11 mouse cellular contexts compared by ENCODE assay signal in genomic region chr2:117331634-117332033, GRCm38 (mm10). TPM values are rescaled to one million over a fixed set of nuclear protein-coding genes. Genes with fewer than 3 reads are reported as not detected.
DNase-seq lines count a peak whose midpoint lies in the region; ATAC-seq and TF ChIP-seq lines count a peak whose summit lies in the region.
"Had no signal": no experiment of that assay in that cellular context is flagged by ENCODE, and none has a peak within 500 bp of the region (broad histone marks: within the 10 kb centered on the region; RNA-seq: fewer than 3 reads in every experiment).

No protein-coding gene starts in this region.

- no peaks in the 10 kb centered on the region for H3K9me3 ChIP-seq in forebrain, postnatal 0 days (ENCODE audit: low read length)
- H3K9me3 ChIP-seq in forebrain, embryonic 14.5 days (replicated peaks; ENCODE audit: control insufficient read depth, low read length): no peaks in the 10 kb centered on the region
- no peaks in the 10 kb centered on the region for H3K9me3 ChIP-seq in neural tube, embryonic 11.5 days (ENCODE audit: control insufficient read depth, low read length)
- no peaks in the 10 kb centered on the region for H3K9me3 ChIP-seq in neural tube, embryonic 15.5 days (replicated peaks)
- no peaks in the 10 kb centered on the region for H3K9me3 ChIP-seq in liver, embryonic 14.5 days (ENCODE audit: control insufficient read depth, low read length)

- DNase-seq in forebrain, postnatal 0 days: no peak
- DNase-seq in forebrain, embryonic 14.5 days (ENCODE audit: low spot score): no peak
- DNase-seq in neural tube, embryonic 11.5 days (ENCODE audit: low spot score): peak; percentile 27
- no peak for DNase-seq in liver, embryonic 14.5 days (ENCODE audit: low read depth in 3 of 3, low spot score in 3 of 3)
- peak; percentile 44 to 58 for DNase-seq in thymus, postnatal 36 days
- DNase-seq in right cerebral cortex, postnatal 14 days: no peak
- no peak for DNase-seq in urinary bladder, postnatal 36 days (ENCODE audit: low spot score in 2 of 2)
- DNase-seq: cerebellum, adult 2 months; gastrocnemius, postnatal 10 days; kidney, adult 8-10 months had no signal

- WGBS in forebrain, postnatal 0 days: 54% methylated on average over 5 of the region's 5 CpGs
- 53% methylated on average over 5 of the region's 5 CpGs for WGBS in forebrain, embryonic 14.5 days
- WGBS in neural tube, embryonic 11.5 days: 63% methylated on average over 5 of the region's 5 CpGs
- WGBS in neural tube, embryonic 15.5 days: 70% methylated on average over 5 of the region's 5 CpGs
- 48% methylated on average over 5 of the region's 5 CpGs for WGBS in liver, embryonic 14.5 days (ENCODE audit: insufficient replicate concordance)

- no peak for TF ChIP-seq EP300 in liver, embryonic 14.5 days (IDR thresholded peaks at IDR 0.05; ENCODE audit: low read depth)

- H3K4me2 ChIP-seq in forebrain, postnatal 0 days (ENCODE audit: low read depth): no peak overlapping the region
- H3K4me2 ChIP-seq in forebrain, embryonic 14.5 days (ENCODE audit: low read length): no peak overlapping the region
- H3K4me2 ChIP-seq in neural tube, embryonic 11.5 days (ENCODE audit: low read depth): no peak overlapping the region
- H3K4me2 ChIP-seq in neural tube, embryonic 15.5 days: no peak overlapping the region
- H3K4me2 ChIP-seq in liver, embryonic 14.5 days (ENCODE audit: low read depth): no peak overlapping the region

- no peaks in the 10 kb centered on the region for H3K4me1 ChIP-seq in forebrain, postnatal 0 days (ENCODE audit: insufficient read depth)
- H3K4me1 ChIP-seq in forebrain, embryonic 14.5 days (ENCODE audit: control insufficient read depth, insufficient read depth, low read length): no peaks in the 10 kb centered on the region
- H3K4me1 ChIP-seq in neural tube, embryonic 11.5 days (ENCODE audit: control insufficient read depth, insufficient read depth, low read length): no peaks in the 10 kb centered on the region
- H3K4me1 ChIP-seq in neural tube, embryonic 15.5 days: no peaks in the 10 kb centered on the region
- H3K4me1 ChIP-seq in liver, embryonic 14.5 days (replicated peaks; ENCODE audit: control insufficient read depth in 2 of 2, insufficient read depth in 2 of 2, low read length in 1 of 2): no peaks in the 10 kb centered on the region

- no peaks in the 10 kb centered on the region for H3K27me3 ChIP-seq in forebrain, postnatal 0 days (ENCODE audit: insufficient read depth, low read length)
- H3K27me3 ChIP-seq in forebrain, embryonic 14.5 days (replicated peaks; ENCODE audit: control insufficient read depth, insufficient read depth, low read length): no peaks in the 10 kb centered on the region
- no peaks in the 10 kb centered on the region for H3K27me3 ChIP-seq in neural tube, embryonic 11.5 days (ENCODE audit: control insufficient read depth, insufficient read depth, low read length)
- H3K27me3 ChIP-seq in neural tube, embryonic 15.5 days (replicated peaks): no peaks in the 10 kb centered on the region
- H3K27me3 ChIP-seq in liver, embryonic 14.5 days (ENCODE audit: control insufficient read depth, insufficient read depth, low read length): no peaks in the 10 kb centered on the region

- H3K9ac ChIP-seq in forebrain, postnatal 0 days: no peak overlapping the region
- H3K9ac ChIP-seq in forebrain, embryonic 14.5 days (ENCODE audit: low read length): no peak overlapping the region
- H3K9ac ChIP-seq in neural tube, embryonic 11.5 days (ENCODE audit: low read length): no peak overlapping the region
- H3K9ac ChIP-seq in neural tube, embryonic 15.5 days (replicated peaks): no peak overlapping the region
- no peak overlapping the region for H3K9ac ChIP-seq in liver, embryonic 14.5 days (replicated peaks)

- no peaks in the 10 kb centered on the region for H3K36me3 ChIP-seq in forebrain, postnatal 0 days (ENCODE audit: insufficient read depth)
- no peaks in the 10 kb centered on the region for H3K36me3 ChIP-seq in forebrain, embryonic 14.5 days (ENCODE audit: control insufficient read depth, insufficient read depth, low read length)
- H3K36me3 ChIP-seq in neural tube, embryonic 11.5 days (ENCODE audit: control insufficient read depth, insufficient read depth, low read length): no peaks in the 10 kb centered on the region
- H3K36me3 ChIP-seq in neural tube, embryonic 15.5 days: no peaks in the 10 kb centered on the region
- no peaks in the 10 kb centered on the region for H3K36me3 ChIP-seq in liver, embryonic 14.5 days (replicated peaks; ENCODE audit: control insufficient read depth, insufficient read depth, low read depth)

- ATAC-seq in forebrain, postnatal 0 days: peak; percentile 47; the same call in 1 of the 2 replicates
- ATAC-seq in forebrain, embryonic 14.5 days: no peak
- ATAC-seq in neural tube, embryonic 11.5 days (ENCODE audit: insufficient read depth, low FRiP score, low TSS enrichment): no peak
- no peak for ATAC-seq in neural tube, embryonic 15.5 days (ENCODE audit: low FRiP score)
- no peak for ATAC-seq in liver, embryonic 14.5 days (ENCODE audit: insufficient read depth)

- H3K4me3 ChIP-seq in forebrain, postnatal 0 days (ENCODE audit: low read depth, low read length): no peak overlapping the region
- H3K4me3 ChIP-seq in forebrain, embryonic 14.5 days (ENCODE audit: low read depth, low read length): no peak overlapping the region
- no peak overlapping the region for H3K4me3 ChIP-seq in neural tube, embryonic 11.5 days (ENCODE audit: low read depth, low read length)
- H3K4me3 ChIP-seq in neural tube, embryonic 15.5 days (replicated peaks): no peak overlapping the region
- H3K4me3 ChIP-seq in liver, embryonic 14.5 days (ENCODE audit: insufficient read depth in 1 of 2, low read depth in 2 of 2, low read length in 2 of 2): no peak overlapping the region

- H3K27ac ChIP-seq in forebrain, postnatal 0 days (ENCODE audit: low read depth, low read length): no peak overlapping the region
- no peak overlapping the region for H3K27ac ChIP-seq in forebrain, embryonic 14.5 days (ENCODE audit: low read depth, low read length)
- no peak overlapping the region for H3K27ac ChIP-seq in neural tube, embryonic 11.5 days (ENCODE audit: low read depth, low read length)
- H3K27ac ChIP-seq in neural tube, embryonic 15.5 days (replicated peaks): no peak overlapping the region
- H3K27ac ChIP-seq in liver, embryonic 14.5 days: no peak overlapping the region

- peak; percentile 29; the same call in 1 of the 2 replicates for TF ChIP-seq CTCF in forebrain, postnatal 0 days (IDR thresholded peaks at IDR 0.05; ENCODE audit: low read depth)
- TF ChIP-seq CTCF in liver, embryonic 14.5 days (IDR thresholded peaks at IDR 0.05; ENCODE audit: low read depth): peak; percentile 41

RNA-seq across cellular contexts. Expression of gene Rasgrp1, which starts 11.2 kb away (rescaled TPM):
- 16.6 and 18.4 TPM in 2 replicates for total RNA-seq in forebrain, postnatal 0 days (2014; rRNA removed)
- polyA plus RNA-seq in forebrain, postnatal 0 days (2015; fragmentation: Nextera tagmentation; extraction: Ambion mirVana): 6.6 and 9.5 TPM in 2 replicates
- polyA plus RNA-seq in forebrain, embryonic 14.5 days (2014; fragmentation: Nextera tagmentation; extraction: Ambion mirVana): 3.5 and 5.1 TPM in 2 replicates
- 0.17 and 0.38 TPM in 2 replicates for polyA plus RNA-seq in neural tube, embryonic 11.5 days (2014; fragmentation: Nextera tagmentation; extraction: Ambion mirVana)
- 3.2 and 5.1 TPM in 2 replicates for polyA plus RNA-seq in neural tube, embryonic 15.5 days (2015; fragmentation: Nextera tagmentation; extraction: Ambion mirVana)
- polyA plus RNA-seq in liver, embryonic 14.5 days (2012; rRNA removed): 0.31 and 0.49 TPM in 2 replicates
- polyA plus RNA-seq in liver, embryonic 14.5 days (2014; fragmentation: Nextera tagmentation; extraction: Ambion mirVana): 0.49 and 0.57 TPM in 2 replicates

Comparison
In these comparisons a context has a peak if more than half of its experiments do, and no peak if none do; other contexts are left out.
1. DNase-seq: peak in neural tube, embryonic 11.5 days (single experiment) and thymus, postnatal 36 days (2 of 2); none in forebrain, postnatal 0 days (single experiment), forebrain, embryonic 14.5 days (single experiment), liver, embryonic 14.5 days (0 of 3), right cerebral cortex, postnatal 14 days (single experiment) and urinary bladder, postnatal 36 days (0 of 2).